Mouse (Mus musculus) erythroblast, embryonic 14.5 days (primary cell): Measurements from ENCODE around the gene Pcsk5.

ENCODE experiments used
- GATA1 ChIP-seq: IDR thresholded peaks from 2 replicates; pipeline ENCODE4 v1.6.1; 2012; ENCODE audit warnings: low read length, inconsistent platforms, mixed read lengths
- TAL1 ChIP-seq: IDR thresholded peaks from 3 replicates; pipeline ENCODE4 v1.6.1; 2012; ENCODE audit warnings: low read length, inconsistent platforms, mixed read lengths

DNA sequence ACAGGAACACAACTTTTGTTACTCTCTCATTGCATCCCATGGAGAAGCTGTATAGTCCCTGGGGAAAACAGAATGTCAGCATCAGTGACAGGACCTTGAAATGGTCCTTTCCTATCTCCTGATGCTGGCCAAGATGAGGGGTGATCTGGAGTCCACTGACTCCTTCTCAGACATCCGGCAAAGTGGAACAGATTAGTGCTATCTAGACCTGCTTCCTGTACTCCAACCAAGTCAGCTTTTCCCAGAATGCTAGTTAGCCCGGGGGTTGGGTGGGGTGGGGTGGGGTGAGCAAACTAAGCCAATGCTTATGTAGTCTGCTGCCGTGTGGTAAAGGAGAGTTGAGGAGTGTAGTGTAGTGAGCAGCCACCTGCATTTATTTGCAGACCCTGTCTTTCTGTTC lies 414.1 kb downstream of the Pcsk5 start:
- TF ChIP-seq GATA1 (no peak), TAL1 (no peak)
